Mouse (Mus musculus): ENCODE results near the gene Trappc5.
A peak's percentile ranks its signal among the peaks of the same experiment; 100 is the strongest.

The Trappc5 gene

GRCm38 (mm10) chr8:3676131-3676992 lies at the start of gene Trappc5:
Trappc5 (plus strand) TSS chr8:3676299.
- DNase-seq = peak; percentile 92

- no peak for DNase-seq
Measured at GRCm38 (mm10) chr8:3626971-3627370, 49.1 kb upstream of the Trappc5 start.

DNA sequence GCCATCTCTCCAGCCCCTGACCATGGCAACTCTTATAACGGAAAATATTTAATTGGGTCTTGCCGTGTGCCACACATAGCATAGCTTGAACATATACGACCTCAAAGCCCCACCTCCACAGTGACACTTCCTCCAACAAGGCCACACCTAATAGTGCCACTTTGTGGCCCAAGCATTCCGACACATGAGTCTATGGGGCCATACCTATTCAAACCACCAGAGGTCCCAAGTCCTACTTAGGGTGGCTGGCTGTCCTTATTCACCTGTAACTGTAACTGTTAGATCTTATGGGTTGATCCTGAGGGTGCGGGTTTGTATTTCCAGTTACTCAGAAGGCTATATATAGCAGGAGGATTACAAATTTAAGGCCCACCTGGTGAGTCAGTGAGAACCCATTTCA lies 48.1 kb upstream of the Trappc5 start:
- peak; percentile 42 for DNase-seq

GRCm38 (mm10) chr8:3630647-3631477 lies 45.2 kb upstream of the Trappc5 start, which contains the start of gene Stxbp2:
Stxbp2 (plus strand) TSS chr8:3630955.
- DNase-seq = peak; percentile 83

- DNase-seq = no peak
Measured at GRCm38 (mm10) chr8:3631478-3631875, 44.6 kb upstream of the Trappc5 start.

DNA sequence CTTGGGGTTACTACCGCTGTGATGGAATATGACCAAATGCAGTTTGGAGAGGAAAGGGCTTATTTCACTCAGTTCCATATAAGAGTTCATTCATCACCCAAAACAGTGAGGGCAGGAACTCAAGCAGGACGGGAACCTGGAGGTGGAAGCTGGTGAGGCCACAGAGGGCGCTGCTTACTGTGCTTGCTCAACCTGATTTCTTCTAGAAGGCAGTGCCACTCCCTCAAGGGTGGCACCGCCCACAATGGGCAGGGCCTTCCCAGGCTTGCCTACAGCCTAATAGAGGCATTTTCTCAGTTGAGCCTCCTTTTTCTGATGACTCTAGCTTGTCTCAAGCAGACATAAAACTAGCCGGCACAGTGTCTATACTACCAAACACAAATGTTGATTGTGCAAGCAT lies 30.3 kb upstream of the Trappc5 start:
- peak; percentile 64 for DNase-seq

DNA sequence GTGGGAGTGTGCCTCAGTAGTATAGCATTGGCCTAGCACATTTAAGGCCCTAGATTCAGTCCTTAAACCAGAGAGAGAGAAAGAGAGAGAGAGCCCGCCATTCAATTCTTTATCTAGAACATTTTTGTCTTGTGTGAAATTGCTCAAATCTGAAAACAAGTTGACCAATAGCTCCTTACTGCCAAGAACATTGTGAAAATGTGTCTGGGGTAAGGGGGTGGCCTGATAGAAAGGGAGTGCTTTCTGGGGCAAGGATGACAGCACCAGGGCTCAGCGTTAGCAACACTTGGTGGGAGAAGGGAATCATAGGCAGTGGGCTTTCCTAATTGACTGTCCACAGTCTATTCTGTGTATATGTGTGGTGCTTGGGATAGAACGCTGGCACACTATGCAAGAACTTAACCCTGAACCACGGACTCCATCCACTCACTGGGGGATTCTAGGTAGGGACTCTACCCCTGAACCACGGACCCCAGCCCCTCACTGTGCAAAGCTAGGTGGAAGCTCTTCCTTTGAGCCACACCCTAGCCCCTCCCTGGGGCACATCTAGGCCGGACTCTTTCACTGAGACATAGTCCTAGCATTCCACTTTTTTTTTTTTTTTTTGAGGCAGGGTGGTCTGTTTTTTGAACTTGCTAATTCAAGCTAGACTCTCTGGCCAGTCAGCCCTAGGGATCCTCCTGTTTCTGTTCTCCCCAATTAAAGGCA lies 29.1 kb upstream of the Trappc5 start:
- DNase-seq = no peak

DNA sequence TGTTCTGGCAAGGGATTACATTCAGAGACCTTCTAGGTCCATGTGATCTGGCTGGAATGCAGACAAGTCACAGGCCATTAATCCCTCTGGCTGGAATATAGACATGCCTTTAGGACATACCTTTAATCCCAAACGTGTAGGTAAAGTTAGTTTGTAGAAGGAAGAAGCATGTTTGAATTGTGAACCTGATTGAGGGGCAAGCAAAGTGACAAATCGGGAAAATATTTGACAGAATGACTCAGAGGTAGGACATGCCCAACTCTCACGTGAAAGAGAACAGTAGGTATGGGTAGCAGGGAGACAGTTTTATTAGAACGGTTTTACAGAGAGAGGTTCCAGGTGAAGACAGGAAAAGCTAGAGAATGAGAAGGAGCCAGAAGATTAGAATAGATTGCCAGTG lies 28.5 kb upstream of the Trappc5 start:
- no peak for DNase-seq

DNA sequence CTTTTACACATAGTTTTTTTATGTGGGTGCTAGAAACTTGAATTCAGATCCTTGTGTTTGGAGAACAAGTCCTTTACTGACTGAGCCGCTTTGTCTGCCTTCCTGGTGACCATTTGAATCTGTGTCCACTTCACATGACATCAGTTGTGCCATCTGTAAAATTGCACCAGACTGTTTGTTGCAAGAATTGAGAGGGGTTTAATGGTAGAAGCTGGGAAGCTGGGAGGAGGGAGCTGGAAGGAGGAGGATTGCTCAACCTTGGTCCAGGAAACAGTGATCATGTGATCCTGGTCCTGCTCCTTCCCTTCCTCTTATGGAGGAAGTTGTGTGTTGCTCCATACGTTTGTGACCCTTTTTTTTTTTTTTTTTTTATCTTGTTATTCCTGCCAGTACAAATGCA lies 27.8 kb upstream of the Trappc5 start:
- DNase-seq = no peak

- DNase-seq = no peak
Measured at GRCm38 (mm10) chr8:3648990-3649389, 27.1 kb upstream of the Trappc5 start.

GRCm38 (mm10) chr8:3652845-3653244 lies 23.3 kb upstream of the Trappc5 start:
- no peak for DNase-seq

DNA sequence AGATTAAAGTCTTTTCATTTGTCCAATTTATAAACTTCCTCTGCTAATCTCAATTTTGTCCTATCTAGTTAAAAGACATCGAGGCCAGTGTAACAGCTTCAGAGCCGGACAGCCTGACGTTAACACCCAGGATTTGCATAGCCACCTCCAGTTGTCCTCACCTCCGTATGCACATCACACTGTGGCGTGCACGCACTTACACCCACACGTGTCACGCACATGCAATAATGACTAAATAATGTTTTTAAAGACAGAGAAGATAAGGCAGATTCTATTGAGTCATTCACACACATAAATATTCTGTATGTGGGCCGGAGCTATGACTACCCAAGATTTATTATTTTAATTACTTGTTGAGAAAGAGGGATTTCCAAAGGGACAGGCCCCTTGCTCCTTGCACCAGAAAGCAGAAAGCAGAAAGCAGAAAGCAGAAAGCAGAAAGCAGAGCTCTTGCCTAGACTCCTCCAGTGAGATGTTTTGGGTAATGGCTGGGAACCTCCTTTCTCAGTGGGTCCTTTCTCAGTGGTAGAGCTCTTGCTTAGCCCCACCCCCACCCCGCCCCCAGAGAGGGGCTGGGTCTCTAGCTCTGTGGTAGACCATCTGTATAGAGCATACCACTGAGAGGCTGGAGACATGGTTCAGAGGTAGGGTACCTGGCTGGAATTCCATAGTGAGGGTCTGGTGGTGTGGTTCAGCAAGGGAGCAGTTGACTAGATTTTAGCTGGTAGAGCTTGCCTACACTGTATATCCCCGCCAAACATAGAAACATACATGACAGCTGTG lies 21.2 kb upstream of the Trappc5 start:
- DNase-seq = no peak

GRCm38 (mm10) chr8:3655526-3655925 lies 20.6 kb upstream of the Trappc5 start, which contains the start of gene Retn:
Retn (plus strand) TSS chr8:3655770.
- no peak for DNase-seq

DNA sequence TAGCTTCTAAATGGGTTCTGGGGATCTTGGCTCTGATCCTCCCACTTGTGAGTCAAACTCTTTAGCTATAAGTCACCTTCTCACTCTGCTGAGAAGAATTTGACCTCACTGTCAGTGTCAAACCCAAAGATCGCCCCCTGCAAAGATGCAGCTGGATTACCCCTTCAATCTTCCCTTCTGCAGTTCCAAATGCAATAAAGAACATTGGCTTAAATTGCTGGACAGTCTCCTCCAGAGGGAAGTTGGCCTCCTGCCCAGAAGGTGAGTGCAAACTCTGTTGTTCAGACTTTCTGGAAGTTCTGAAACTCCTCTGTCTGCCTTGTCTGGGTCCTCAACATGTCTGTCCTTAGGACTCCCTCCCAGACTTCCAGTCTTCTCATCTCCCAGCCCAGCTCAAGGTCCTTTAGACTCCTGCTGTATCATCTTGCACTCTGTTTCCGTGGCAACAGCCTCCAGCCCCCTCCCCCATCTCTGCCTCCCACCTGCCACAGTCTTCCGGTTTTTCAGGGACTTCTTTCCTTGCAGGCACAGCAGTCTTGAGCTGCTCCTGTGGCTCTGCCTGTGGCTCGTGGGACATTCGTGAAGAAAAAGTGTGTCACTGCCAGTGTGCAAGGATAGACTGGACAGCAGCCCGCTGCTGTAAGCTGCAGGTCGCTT lies 19.2 kb upstream of the Trappc5 start:
- DNase-seq = no peak

DNA sequence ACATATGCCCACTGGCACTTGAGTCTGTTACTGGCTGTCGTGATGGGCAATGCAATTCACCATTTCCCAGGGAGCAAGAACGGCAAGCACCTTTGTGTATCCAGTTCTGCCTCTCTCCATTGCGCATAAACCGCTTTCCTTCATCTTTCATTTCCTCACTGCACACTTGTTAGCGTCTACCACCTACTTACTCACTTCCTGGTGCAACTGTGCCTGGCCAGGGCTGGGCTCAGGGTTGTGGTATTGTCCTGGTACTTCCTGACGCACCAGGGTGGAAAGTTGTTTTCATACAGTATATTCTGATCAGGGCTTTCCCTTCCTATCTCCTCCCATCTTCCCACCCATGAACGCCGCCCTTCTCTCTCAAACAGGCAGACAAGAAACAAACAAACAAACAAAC lies 15.2 kb upstream of the Trappc5 start:
- no peak for DNase-seq

- no peak for DNase-seq
Measured at GRCm38 (mm10) chr8:3664405-3664804, 11.7 kb upstream of the Trappc5 start.

- no peak for DNase-seq
Measured at GRCm38 (mm10) chr8:3665507-3665906, 10.6 kb upstream of the Trappc5 start, which contains the start of gene Mcemp1. Mcemp1 (plus strand) TSS chr8:3665754.

GRCm38 (mm10) chr8:3670388-3670787 lies 5.7 kb upstream of the Trappc5 start:
- no peak for DNase-seq

DNA sequence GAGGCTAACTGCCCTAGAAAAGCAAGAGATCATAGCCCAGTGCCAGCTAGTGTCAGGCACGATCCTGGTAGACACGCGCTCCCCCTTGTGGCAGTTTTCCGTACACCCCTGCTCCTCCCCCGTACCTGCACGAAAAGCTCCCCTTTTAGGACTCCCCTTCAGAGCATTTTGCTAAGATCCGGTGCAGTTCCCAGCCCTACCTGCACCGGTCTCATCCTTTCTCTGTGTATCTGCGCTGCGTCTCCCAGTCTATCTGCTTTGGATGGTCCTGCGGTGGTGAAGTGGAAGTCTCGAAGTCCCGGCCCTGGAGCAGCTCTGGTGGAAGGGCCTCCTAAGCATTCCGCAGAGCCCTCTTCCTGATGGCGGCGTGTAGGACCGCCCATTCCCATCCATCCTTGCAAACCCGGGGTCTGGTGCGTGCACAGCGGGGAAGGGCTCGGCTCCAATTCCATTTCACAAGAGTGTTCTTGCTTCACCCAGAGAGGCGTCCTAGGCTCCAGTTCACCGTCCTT lies 4.1 kb upstream of the Trappc5 start, which contains the start of gene Fcor:
TSS of gene Fcor (minus strand) at position 383 of the 512 bp plus-strand sequence.
- DNase-seq = peak; percentile 78

DNA sequence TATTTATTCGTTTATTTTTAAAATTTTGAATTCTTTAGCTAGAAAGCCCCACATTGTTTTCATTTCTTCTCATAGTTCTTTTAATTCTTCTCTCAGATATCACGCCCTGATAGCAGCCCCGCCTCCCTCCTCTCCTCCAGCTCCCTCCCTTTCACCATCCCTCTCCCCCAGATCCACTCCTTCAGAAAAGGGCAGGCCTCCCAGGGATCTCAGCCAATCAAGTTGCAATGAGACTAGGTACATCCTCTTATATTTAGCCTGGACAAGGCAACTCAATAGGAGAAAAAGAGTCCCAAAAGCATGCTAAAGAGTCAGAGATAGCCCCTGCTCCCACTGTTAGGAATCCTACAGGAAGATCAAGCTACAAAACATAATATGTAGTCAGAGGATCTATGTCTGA lies 1.4 kb upstream of the Trappc5 start:
- DNase-seq = no peak

- no peak for DNase-seq
Measured at GRCm38 (mm10) chr8:3676993-3677579, 987 bp downstream of the Trappc5 start.
